Mouse (Mus musculus) C2C12 (cell line): Measurements from ENCODE around the gene Zmym5.

ENCODE experiments used
- CTCF ChIP-seq: IDR thresholded peaks from one replicate; pipeline ENCODE4 v1.5.1; 2011; ENCODE audit not compliant: control insufficient read depth, insufficient read depth, insufficient read length
- USF1 ChIP-seq: IDR thresholded peaks from one replicate; pipeline ENCODE4 v1.6.1; 2011; ENCODE audit warnings: low read depth, mild to moderate bottlenecking, control low read depth, moderate library complexity

- TF ChIP-seq CTCF = no peak
- no peak for TF ChIP-seq USF1
Measured at GRCm38 (mm10) chr14:56817131-56817530, 5.6 kb upstream of the Zmym5 start.
